Comparison of ENCODE assay signal across 8 mouse cellular contexts in genomic region chr1:132525832-132526231, GRCm38 (mm10). TPM values are rescaled to one million over a fixed set of nuclear protein-coding genes. Genes with fewer than 3 reads are reported as not detected.
DNase-seq lines count a peak whose midpoint lies in the region; ATAC-seq and TF ChIP-seq lines count a peak whose summit lies in the region.

No protein-coding gene starts in this region.

- peak; percentile 83 for DNase-seq in adipocyte (ENCODE audit: low spot score)
- peak; percentile 74 to 92 for DNase-seq in layer of hippocampus, adult 18-20 months (ENCODE audit: low spot score in 2 of 2)
- peak; percentile 80 for DNase-seq in lung, postnatal 14 days
- DNase-seq in retina, adult 2 months (ENCODE audit: low read depth, low spot score) = peak; percentile 60

- ATAC-seq in common myeloid progenitor, adult 5-6 weeks (replicated peaks; ENCODE audit: low read depth, poor library complexity, severe bottlenecking) = peak; percentile 65
- peak; percentile 65 for ATAC-seq in granulocyte monocyte progenitor cell, adult 5-6 weeks (replicated peaks; ENCODE audit: poor library complexity, severe bottlenecking)
- ATAC-seq in activated CD4-positive, CD25-positive, alpha-beta regulatory T cell, adult 4 months = no peak

- no peak overlapping the region for H3K4me3 ChIP-seq in E14TG2a.4 (replicated peaks; ENCODE audit: low read length)

- peaks cover 22% of the 10 kb centered on the region for H3K4me1 ChIP-seq in E14TG2a.4 (replicated peaks; ENCODE audit: low read depth, low read length)

- H3K27me3 ChIP-seq in E14TG2a.4 (ENCODE audit: insufficient read depth, low read length) = 0 out of 2 replicates have a peak, but pooled peaks cover 7% of the 10 kb centered on the region

- peak; percentile 77 for TF ChIP-seq CTCF in E14TG2a.4 (conservative IDR thresholded peaks at IDR 0.05; ENCODE audit: low read length)

- no peaks in the 10 kb centered on the region for H3K9me3 ChIP-seq in E14TG2a.4 (ENCODE audit: low read length)

- no peaks in the 10 kb centered on the region for H3K36me3 ChIP-seq in E14TG2a.4 (ENCODE audit: insufficient read depth, low read length)

RNA-seq across cellular contexts. Expression of gene Cntn2, which starts 17.2 kb away (rescaled TPM):
- not detected in 2 replicates for total RNA-seq in common myeloid progenitor, adult 5-6 weeks (2017)
- total RNA-seq in granulocyte monocyte progenitor cell, adult 5-6 weeks (2014; fragmentation: Nextera tagmentation) = not detected in 2 replicates
- total RNA-seq in granulocyte monocyte progenitor cell, adult 5-6 weeks (2017) = not detected in 2 replicates
- total RNA-seq in layer of hippocampus, adult 18-20 months (2021) = 10 to 100 TPM; 68.0 to 84.8 TPM
- polyA plus RNA-seq in activated CD4-positive, CD25-positive, alpha-beta regulatory T cell, adult 4 months (2017; shearing (Covaris generic)) = not detected

RNA-seq across cellular contexts. Expression of gene Tmem81, which starts 19.8 kb away (rescaled TPM):
- total RNA-seq in common myeloid progenitor, adult 5-6 weeks (2017) = 3.0 and 6.3 TPM in 2 replicates
- 3.6 and 10.0 TPM in 2 replicates for total RNA-seq in granulocyte monocyte progenitor cell, adult 5-6 weeks (2014; fragmentation: Nextera tagmentation)
- 1.8 and 5.1 TPM in 2 replicates for total RNA-seq in granulocyte monocyte progenitor cell, adult 5-6 weeks (2017)
- 1 to 10 TPM; 5.3 to 6.3 TPM for total RNA-seq in layer of hippocampus, adult 18-20 months (2021)
- polyA plus RNA-seq in activated CD4-positive, CD25-positive, alpha-beta regulatory T cell, adult 4 months (2017; shearing (Covaris generic)) = 1 to 10 TPM; 3.2 to 6.5 TPM

RNA-seq across cellular contexts. Expression of gene Rbbp5, which starts 48.7 kb away (rescaled TPM):
- total RNA-seq in common myeloid progenitor, adult 5-6 weeks (2017) = 47.4 and 56.9 TPM in 2 replicates
- total RNA-seq in granulocyte monocyte progenitor cell, adult 5-6 weeks (2014; fragmentation: Nextera tagmentation) = 61.6 and 73.4 TPM in 2 replicates
- total RNA-seq in granulocyte monocyte progenitor cell, adult 5-6 weeks (2017) = 52.7 and 57.8 TPM in 2 replicates
- 10 to 100 TPM; 66.1 to 77.7 TPM for total RNA-seq in layer of hippocampus, adult 18-20 months (2021)
- 10 to 100 TPM; 29.0 to 30.0 TPM for polyA plus RNA-seq in activated CD4-positive, CD25-positive, alpha-beta regulatory T cell, adult 4 months (2017; shearing (Covaris generic))

Comparison
In these comparisons a context has a peak if more than half of its experiments do, and no peak if none do; other contexts are left out.
1. RNA of gene Cntn2, which starts 17.2 kb away (total RNA-seq): 68.0 to 84.8 TPM in layer of hippocampus, adult 18-20 months; not detected in common myeloid progenitor, adult 5-6 weeks and not detected in granulocyte monocyte progenitor cell, adult 5-6 weeks; every median in the first group is over 10 times any median in the second.
2. Peak in every context shown above with its lines, with median percentiles within 50 percentile points of each other: DNase-seq.